Mouse (Mus musculus): Measurements from ENCODE around the gene Fen1.

The Fen1 gene

DNA sequence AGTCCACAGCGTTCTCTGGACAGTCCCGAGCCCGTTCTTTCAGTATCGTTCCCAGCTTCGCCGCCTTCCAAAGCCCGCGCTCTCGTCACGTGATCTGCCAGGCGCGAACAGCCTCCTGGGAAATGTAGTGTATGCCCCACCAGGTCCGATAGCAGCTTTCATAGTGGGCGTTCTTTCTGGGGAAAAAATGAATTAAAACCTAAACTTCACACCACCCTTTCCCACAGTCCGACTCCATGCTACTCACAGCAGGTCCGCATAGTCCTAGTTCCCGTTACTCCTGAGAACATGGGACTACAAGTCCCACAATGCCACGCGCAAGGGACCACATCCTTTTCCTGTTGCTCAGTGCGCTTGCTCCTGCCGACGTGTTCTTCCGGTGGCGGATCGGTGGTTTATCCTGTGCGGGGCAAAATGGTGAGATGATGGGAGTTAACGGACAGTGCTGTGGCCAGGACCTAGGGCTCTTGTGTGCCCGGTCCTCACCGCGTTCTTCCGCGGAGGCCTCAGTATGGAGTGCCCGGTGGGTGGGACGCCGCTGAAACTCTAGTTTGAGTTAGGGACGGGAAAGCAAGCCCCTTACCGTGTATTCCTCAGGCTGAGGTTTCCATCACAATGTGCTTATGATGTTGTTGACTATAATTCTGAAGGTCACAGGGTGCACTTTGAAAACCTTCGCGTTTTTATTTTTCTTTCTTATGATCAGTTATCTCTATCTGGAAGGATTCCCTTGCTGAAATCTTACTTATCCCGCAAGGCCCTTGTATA is at the start of gene Fen1, which contains the start of gene Tmem258:
Gene Fen1, minus strand, starts transcription at position 322 of the 768 bp plus-strand sequence.
Gene Tmem258, plus strand, starts transcription at position 167 of the 768 bp plus-strand sequence.
- peak; percentile 83 for DNase-seq (ENCODE audit: low read depth, low spot score)

DNA sequence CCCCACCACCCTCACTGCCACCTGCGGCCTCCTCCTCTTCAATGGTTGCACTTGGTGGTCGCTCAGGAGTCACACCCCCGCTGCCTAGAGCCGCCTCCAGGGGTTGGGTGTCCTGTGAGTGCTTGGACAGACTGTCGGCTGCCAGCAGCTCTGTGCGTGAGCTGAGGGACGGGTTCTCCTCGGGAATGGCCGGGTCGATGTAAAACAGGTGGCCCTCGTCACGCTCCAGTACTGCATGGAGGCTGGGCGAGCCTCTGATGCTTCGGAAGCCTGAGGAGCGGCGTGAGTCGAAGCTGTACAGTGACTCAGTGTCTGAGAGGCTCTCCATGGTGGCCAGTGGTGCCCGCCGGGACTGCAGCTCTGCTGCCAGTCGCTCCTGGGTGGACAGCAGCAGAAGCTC is 44.2 kb upstream of the Fen1 start:
- no peak for DNase-seq (ENCODE audit: low read depth, low spot score)

DNA sequence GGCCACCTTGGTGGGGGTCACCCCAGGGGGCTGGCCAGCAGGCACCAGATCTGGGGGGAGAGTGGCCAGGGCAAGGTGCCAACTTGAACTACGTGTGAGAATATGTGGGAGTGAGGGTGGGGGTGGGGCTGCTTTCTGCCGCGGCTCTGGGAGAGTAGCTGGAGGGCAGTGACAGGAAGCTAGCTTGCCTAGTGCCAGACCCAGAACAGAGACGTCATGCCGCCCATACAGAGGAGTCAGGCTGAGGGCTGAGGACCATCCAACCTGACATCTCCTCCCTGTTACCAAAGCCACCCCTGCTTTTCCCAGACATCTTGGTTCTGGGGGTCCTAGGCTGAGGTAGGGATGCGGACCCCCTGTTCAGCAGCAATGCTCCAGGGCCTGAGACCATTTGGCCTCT is 43.2 kb upstream of the Fen1 start:
- no peak for DNase-seq (ENCODE audit: low read depth, low spot score)

DNA sequence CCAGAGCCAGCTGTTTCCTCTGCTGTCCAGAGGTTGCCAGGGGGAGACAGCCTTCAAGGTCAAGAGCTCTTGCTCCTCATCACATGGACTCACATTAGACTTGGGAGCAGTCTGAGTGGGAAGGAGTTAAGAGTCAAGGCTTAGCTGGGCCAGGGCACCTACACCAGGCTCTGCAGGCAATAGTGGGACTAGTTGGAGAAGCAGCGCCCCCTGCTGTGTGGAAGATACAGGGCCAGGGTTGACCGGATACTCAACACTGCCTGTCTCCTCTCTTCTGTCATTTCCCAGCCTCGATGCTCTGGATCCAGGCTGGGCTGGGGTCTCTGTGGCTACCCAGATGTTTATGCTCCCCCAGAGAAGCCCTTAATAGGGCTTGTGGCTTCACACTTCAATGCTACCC is 40.2 kb upstream of the Fen1 start:
- DNase-seq (ENCODE audit: low read depth, low spot score): no peak

DNA sequence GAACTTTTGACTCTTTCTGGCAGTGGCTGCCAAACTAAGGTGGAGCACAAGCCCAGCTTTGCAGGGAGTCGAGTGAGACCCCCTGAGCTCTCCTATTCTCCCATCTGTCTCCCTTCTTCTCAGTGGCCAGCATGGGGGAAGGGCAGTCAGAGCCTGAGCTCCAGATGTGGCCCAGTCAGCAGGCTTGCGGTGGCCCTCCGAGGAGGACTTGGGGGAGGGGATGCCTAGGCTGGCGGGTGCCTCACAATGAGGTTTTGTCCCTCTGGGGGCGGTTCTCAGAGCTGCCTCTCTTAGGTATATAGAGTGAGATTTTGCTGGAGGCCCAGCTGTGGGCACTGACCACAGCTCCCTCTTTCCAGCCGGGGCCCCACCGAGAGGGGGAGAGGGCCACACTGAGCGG is 38.9 kb upstream of the Fen1 start:
- no peak for DNase-seq (ENCODE audit: low read depth, low spot score)

DNA sequence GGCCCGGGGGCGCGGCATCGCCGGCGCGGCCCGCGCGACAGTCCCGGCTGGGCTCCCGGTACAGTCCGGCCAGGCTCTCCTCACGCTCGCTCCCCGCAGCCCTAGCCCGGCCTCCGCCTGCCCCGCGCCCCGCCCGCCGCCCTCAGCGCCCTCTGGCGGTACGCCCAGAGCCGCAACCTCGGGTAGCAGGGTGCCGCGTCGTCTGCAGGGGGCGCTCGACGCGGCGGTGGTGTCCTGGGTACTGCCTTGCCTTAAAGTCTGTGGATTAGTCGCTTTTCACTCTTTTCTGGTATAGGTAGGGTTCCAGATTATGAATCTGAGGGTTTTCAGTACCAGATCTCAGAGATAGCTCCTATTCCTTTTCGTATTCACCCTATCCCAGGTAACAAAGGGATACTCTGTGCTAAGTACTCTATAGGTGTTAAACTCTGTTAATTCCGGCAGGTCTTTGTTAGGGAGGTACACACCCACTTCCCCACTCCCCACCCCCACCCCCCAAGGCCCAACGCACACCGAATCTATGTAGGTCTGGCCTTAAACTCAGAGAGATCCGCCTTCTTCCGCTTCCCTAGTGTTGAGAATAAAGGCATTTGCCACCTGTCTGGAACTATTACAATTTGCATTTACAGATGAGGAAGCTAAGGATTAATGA is 36.8 kb upstream of the Fen1 start, which contains the start of gene Myrf:
Gene Myrf, minus strand, starts transcription at position 95 of the 652 bp plus-strand sequence.
- peak; percentile 28 for DNase-seq (ENCODE audit: low read depth, low spot score)

DNA sequence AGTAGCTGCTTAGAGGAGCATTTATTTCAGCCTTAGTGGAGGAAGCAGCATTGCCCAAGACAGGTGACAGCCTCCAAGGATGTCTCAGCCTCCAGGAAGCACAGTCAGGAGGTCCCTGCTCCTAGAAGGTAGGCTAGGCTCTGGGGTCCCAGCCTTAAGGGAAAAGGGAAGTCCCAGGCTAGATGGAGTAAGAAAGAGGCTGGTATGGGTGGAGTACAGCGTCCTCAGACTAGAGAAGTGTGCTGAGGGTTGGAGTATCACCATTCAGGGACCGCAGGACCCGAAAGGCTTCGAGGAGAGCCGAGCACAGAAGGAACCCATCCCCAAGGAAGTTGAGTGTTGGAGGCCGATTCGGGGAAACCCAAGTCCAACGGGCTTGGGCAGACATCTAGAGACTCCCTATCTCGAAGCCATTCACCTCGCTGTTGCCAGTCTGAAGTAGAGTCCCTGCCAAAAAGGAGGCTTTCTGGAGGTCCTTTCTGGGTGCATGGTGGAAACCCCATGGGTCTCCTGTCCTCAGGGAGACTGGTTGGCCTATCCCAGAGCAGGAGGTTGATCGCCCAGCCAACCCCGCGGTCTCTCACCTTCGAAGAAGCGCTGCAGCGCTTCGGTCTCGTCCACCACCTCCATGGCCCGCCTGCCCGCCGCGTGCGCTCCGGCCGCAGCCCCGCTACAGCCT is 36.1 kb upstream of the Fen1 start:
- DNase-seq (ENCODE audit: low read depth, low spot score): no peak

DNA sequence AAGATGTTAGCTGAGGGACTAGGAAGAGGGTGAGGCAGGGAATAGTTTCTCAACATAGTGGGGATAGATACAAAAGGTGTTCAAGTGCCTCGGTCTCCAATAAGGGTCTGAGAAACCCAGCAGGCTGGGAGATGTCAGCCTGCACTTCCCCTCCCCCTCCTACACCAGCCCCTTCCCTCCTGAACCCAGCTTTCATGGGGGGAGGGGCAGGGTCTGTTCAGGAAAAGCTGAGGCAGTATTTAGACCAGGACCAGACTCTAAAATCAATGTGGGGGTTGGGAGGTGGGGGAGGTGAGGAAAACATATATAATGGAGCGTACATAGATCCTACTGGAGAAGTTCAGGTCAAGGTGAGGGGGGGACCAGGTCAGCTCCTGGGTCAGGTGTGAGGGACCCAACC is 35.5 kb upstream of the Fen1 start:
- no peak for DNase-seq (ENCODE audit: low read depth, low spot score)

DNA sequence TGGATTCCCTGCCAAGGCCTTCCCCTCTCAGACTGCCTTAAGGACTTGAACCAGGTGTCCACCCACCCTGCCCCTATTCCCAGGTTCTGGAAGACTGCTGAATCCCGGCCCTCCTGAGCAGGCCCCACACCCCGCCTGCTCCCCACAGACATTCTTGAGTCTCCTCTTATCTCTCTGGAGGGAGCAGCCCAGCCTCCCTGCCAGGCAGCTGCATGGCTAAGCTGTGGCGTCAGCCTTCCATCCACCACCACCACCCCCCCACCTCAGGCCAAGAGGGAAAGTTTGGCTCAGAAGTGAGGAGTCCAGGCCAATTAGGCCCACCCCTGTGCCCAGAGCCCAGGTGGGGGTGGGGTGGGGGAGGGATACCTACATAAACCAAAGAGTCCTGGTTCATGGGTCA is 34.5 kb upstream of the Fen1 start:
- DNase-seq (ENCODE audit: low read depth, low spot score): no peak

DNA sequence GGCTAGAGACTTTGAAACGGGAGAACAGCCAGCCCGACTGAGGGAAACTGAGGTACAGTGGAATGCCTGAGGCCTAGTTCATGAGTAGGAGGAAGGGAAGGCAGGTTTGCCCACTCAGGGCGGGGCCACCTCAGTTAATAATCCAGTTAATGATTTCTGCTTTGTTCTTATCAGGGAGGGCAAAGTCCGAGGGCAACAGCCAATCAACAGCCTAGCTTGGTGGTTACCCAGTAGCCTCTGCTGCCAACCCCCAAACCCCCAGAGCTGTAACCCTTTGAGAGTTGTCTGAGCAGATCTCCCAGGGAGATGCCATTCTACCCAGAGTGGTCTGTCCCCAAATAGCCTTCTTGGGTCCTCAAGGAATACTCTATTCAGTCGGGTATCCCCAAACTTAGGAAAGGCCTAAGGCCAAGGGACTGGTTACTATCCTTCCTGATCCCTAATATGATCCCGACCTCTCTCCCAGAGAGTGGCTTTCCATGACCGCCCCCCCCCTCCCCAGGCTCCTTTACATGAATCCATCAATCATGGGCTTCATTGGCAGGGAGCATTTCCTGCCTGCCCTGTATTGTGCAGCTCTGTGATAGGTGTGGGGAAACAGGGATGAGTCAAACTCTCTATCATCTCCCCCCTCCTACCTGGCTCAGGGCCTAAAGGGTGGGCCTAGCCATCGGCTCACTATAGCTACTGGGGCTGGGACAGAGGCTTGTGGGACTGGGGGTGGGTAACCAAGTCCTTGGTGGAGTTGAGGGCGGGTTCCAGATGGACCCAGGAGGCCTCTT is 32.0 kb upstream of the Fen1 start:
- no peak for DNase-seq (ENCODE audit: low read depth, low spot score)

DNA sequence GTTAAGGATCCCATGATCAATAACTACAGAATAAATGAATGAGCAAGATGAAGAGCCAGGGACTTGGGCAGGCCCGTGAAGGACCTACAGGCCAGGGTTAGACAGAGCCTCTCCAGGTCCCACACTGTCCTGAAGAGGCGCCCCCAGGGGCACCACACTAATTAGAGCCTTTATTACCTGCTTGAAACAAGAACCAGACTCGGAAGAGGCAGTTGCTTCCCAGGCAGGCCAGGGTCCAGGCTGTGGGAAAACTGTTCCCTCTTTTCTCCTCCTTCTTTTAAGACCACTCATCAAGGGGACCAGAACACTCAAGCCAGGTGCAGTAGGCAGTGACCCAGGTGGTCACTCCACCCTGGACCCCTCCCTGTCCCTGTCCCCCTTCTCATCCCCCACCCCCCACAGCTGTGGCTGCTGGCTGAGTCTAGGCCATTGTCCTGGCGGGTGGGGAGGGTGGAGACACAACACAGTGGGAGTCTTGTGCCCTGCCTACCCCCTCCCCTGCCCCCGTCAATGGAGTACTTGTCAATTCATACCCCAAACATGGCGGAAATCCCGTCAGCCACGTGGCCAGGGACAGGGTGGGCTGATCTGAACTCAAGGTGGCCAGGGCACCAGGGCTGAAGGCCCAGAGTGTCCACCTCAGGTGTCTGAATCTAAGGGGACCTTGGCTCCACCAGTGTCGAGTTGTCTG is 28.5 kb upstream of the Fen1 start:
- DNase-seq (ENCODE audit: low read depth, low spot score): no peak

DNA sequence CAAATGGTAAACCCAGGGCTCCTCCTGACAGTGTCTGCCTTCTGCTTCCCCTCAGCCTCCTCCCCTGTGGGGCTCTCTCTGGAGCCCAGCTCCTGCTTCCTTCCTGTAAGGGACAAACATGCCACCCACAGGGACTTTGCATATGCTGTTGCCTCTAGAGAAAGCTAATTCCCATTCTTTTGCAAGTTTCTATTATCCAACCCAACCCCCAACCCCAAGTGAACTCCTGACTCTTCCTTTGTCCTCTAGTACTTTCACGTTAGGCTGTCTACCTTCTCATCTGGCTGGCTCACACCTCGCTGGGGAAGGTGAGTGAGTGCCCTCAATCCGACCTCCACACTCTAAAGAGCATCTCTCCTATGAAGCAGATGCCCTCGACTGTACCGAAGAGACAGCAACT is 27.9 kb upstream of the Fen1 start:
- DNase-seq (ENCODE audit: low read depth, low spot score): no peak

DNA sequence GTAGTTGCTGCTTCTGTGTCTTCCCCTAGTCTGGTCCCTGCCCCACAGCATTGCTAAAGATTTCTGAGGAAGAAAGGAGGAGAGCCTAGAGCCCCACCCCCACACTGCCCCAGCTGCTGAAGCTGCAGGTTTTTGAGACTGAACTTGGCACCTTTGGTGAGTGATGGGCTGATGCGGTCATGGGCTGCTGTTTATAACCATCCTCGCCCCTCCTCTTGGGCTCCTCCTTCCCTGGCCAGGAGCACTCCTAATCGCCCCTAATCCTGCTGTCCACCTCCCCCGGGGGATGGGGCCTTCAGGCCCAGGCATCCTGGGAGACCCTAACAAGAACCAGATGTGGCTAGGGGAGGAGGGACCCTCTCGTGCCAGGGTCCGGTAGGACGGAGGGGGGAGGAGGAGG is 27.0 kb upstream of the Fen1 start:
- no peak for DNase-seq (ENCODE audit: low read depth, low spot score)

DNA sequence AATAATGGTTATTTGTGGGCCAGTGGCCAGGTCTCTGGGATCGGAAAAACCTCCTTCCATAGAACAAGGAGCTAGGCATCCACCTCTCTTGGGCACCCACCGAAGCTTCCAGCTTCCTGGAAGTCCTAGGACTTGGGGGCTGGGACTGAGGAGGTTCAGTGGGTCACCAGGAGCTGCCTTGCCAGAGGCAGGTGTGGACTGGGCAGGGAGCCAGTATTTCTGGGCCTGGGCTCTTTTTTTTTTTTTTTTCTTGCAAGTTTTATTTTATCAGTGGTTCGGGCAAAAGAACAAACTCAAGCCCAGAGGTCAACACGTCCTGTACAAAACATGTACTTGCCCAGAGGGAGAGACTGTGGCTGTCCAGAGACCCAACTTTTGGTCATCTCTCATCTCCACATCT is 21.8 kb upstream of the Fen1 start:
- DNase-seq (ENCODE audit: low read depth, low spot score): no peak

DNA sequence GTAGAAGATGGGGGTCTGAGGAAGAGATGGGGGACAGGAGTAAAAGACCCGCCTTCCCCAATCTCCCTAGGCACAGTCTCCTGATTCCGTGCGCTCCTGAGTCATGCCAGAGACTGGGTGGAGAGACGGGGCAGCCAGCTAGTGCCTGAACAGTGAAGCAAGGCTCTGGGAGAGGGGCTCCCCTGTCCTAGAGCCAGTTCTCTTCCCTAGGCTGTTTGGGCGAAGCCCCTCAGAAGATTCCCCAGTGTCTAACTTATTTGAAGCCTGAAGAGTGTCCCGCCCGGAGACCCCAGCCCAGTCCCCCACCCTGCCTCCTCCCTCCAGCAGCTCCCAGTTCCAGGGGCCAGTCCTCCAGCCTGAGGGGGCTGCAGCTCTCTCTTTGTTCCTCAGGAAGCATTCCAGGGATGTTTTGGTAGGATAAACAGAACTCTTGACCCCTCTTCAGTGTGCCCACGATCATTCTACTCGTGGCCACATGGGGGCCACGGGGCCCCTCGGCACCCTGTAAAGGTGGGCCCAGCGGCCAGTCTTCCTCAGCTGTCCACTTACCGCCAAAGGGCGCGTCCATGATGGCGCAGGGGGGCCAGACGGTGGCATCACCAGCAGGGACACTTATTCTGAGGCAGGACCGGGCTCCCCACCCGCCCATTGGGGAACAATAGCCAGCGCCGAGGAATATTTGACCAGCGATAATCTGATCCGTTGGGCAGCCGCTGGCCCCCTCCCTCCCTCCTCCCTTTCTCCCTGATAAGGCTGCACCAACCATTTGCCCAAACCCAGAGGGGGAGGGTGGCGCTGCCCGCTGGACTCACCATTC is 20.9 kb upstream of the Fen1 start:
- DNase-seq (ENCODE audit: low read depth, low spot score): no peak

DNA sequence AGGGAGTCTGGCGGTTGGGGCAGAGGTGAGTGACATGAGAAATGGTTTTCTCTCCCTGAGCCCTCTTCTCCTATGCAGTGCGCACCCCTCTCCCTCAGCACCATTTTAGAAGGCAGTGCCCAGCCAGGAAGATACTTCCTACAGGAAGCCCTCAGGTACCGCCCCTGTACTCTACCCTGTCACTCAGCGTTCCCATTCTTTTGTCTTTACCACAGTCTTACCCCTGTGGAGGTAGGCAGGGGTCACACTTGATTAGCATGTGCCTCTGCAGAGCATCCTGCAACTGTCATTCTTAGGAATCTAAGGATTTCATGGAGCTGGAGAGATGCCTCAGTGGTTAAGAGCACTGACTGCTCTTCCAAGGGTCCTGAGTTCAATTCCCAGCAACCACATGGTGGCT is 19.6 kb upstream of the Fen1 start:
- DNase-seq (ENCODE audit: low read depth, low spot score): no peak

DNA sequence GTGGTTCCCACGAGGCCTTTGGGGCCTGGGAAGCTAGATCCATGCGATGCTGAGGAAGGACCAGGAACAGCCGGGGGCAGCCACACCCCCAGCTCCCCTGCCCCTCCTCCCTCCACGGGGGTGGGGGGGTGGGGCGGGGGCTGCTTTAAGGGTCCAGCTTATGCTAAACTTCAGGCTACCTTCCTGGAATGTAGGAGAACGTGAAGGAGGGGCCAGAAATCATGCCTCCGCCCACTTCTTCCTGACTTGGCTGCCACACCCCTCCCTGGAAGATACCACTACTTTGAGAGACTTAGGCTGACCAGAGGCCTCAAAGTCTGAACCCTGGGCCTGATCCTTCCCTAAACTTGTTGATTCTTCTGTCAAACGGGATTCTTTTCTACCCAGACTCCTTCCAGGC is 18.7 kb upstream of the Fen1 start:
- DNase-seq (ENCODE audit: low read depth, low spot score): no peak

DNA sequence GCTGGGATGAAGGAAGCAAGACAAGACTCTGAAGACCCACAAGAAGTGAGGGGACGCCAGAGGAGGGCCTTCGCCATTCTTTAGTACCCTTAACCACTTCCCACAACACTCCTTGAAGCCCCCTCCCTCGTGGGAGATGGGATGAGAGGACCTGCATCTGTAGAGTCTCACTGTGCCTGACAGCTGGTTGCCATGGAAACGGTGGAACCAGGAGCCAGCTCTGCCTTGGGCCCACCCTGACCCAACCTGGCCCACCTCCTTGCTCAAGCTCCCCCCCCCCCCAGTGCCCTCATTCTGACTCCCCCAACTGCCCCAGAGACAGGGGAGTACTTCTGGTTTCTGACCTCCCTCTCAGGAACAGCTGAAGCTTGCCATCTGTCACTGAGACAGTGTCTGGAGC is 17.6 kb upstream of the Fen1 start:
- no peak for DNase-seq (ENCODE audit: low read depth, low spot score)

DNA sequence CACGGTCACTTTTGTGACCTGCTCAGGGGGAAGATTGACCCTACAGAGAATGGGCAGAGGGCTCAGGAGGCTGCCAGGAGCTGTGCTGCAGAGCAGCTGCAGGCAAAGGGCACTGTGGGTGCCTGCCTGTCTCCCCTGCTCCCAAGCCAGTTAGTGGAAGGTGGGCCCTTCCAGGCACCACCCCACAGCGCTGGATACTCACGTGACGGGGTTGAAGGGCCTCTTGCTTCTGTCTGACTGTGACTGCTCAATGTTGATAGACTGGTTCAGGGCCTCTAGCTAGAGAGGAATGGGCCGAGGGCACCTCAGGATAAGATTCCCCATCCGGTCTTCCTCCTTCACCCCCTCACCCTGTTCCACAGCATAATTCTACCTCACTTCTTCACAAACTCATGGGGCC is 15.6 kb upstream of the Fen1 start:
- no peak for DNase-seq (ENCODE audit: low read depth, low spot score)

DNA sequence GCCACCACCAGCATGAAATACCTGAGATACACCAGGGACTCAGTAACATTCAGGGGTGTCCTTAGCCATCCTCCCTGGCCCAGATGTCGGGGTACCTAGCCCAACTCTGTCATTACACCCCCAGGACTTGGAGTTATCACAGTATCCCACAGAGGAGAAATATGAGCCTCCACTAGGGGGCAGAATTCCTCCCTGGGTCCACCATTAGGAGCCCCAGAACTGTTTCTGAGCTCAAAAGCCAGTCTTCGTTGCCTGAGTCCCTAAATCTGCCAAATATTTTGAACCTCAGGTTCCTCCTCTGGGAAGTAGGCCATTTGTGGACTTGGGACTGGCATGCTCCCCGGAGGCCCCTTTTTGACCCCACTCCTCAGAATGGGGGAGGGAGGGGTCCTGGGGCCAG is 15.1 kb upstream of the Fen1 start:
- no peak for DNase-seq (ENCODE audit: low read depth, low spot score)

DNA sequence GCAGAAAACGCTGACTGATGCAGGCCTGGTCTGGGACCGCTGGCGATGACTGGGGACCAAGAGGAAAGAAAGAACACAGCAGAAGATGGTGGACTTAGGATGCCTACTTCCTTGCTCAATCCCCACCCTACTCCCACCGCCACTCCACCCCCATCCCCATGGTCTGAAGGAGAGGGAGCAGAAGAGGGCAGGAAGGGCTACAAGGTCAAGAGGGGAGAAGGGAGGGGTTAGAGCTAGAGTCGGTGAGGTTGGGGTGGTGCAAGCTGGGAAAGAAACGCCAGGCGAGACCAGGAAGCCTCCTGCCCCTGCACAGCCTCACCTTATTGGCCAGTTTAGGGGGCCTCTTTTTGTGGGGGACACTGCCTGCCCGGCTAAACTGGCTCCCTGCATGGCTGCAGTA is 12.1 kb upstream of the Fen1 start:
- DNase-seq (ENCODE audit: low read depth, low spot score): no peak

All from retina, adult 2 months (tissue).